Mouse (Mus musculus): ENCODE data around the gene Olfr313. TPM values are rescaled to one million over a fixed set of nuclear protein-coding genes. Genes with fewer than 3 reads are reported as not detected.

Gene Olfr313
- total RNA-seq, 2 experiments from 2014 or later: not detected

DNA sequence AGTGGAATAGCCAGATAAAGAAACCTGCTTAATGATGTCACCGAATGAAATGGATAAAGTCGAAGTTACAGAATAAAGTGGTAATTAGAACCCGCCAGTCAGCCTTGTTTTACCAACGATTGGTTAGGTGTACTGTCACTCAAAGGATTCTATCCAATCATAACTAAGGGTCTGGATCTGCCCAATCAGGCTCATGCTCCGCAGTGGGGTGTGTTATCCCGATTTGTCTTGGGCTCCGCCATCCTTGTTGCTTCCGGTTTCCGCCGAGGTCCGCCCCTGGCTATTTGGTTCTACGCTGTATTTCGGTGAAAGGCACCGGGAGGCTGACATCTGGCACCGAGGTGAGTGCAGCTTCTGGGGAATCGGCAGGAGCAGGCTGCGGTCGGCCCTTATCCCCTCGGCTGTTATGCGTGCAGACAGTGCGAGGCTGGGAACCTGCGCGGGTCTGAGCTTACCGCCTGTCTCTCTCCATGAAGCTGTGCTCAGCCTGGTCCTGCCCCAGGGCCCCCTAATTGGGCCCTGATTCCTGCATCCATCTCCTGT, 32.2 kb downstream of the Olfr313 start, which contains the start of gene Gm12258:
Gene Gm12258, plus strand, starts transcription at position 240 of the 543 bp plus-strand sequence.
- intact Hi-C loops (cut with DNase I): no loop called here
- DNase-seq (ENCODE audit: low spot score in 2 of 2): peak; percentile 84 to 88

- intact Hi-C loops (cut with DNase I): no loop called here
- no peak for DNase-seq (ENCODE audit: low spot score in 2 of 2)
Observed at GRCm38 (mm10) chr11:58847636-58848035, 32.8 kb downstream of the Olfr313 start.

DNA sequence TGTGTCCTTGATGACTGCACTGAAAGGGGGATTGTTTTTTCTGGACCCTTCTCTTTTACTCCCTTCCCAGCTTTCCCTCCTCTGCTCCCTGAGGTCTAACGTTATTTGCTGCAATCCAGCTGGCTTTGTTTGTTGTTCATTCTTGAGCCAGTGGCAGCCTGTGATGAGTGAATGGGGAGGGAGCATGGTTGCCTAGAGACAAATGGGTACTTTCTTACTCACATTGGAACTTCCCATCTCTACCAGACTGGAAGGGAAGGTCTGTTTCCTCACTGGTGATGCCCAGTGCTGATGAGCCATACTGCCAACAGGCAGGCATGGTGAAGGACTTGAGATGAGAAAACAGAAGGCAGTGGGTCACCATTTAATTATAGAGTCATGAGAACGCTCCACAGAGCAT, 34.9 kb downstream of the Olfr313 start:
- intact Hi-C loops (cut with DNase I): no loop called here
- no peak for DNase-seq (ENCODE audit: low spot score in 2 of 2)

DNA sequence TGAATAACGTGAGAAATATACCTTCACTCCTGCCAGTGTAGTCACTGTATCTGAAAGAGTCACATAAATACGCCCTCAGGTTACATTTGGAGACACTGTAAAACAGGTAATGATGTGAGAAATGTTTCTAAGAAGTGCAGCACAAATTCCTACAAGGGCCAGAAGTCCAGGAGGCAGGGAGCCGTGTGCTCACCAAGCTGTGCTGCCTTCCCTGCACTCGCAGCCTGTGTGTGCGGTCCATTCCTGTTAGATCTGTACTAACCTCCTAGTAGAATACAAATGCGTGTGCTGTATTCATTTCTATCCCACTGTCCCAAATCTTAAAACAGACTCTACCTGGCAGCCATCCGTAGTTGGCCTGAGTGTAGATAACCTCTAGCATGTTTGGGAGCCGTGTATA, 45.9 kb downstream of the Olfr313 start:
- intact Hi-C loops (cut with DNase I): no loop called here
- no peak for DNase-seq (ENCODE audit: low spot score in 2 of 2)

DNA sequence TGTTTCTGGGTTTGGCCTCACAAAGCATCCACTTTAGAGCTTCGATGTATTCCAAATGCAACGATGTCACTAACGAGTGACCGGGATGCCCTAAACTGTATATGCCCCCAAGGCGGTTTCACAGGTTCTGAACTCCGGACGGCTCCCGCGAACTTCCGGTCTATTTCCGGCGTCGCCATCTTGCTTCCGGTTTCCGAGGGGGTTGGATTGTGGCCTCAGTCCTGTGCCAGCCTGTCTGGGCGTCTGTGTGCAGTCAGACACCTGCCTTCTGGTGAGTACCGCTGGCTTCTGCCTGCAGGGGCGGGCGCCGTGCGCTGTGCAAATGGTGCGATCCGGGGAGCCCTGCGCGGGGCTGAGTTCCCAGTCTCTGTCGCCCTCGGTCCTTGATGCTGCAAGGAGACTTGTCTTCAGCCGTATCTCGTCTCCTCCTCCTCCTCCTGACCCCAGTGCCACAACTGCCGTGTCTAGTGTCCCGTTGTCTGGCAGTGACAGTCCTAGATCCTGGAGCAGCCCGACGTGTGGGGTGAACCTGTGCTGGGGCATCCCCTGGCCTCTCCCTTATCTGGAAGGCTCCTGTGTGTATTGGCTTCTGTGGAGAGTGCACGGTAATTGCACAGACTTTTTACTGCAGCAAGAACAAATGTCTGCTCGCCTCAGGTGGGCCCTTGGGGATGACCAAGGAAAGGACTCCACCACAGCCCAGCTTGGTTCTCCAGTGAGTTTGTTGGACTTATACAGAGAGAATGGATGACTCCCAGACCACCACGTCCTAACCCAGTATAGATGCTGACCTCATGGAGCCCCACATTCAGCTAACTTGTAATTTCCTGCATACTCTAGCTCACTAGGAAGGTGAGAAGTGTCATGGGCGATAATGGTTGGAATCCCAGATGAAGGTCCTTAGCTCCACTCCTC, 52.5 kb downstream of the Olfr313 start, which contains the start of gene 2810021J22Rik:
Gene 2810021J22Rik, plus strand, starts transcription at position 178 of the 915 bp plus-strand sequence.
- peak; percentile 81 to 82 for DNase-seq (ENCODE audit: low spot score in 2 of 2)
- intact Hi-C loops (cut with DNase I): no loop called here

GRCm38 (mm10) chr11:58867954-58868330, 53.1 kb downstream of the Olfr313 start:
- intact Hi-C loops (cut with DNase I): no loop called here
- DNase-seq (ENCODE audit: low spot score in 2 of 2): no peak

Other genes starting within 250 kb of the Olfr313 start
- not detected for gene Olfr224, start 244.4 kb upstream of the Olfr313 start, total RNA-seq (2021)
- not detected for gene Olfr325, start 237.3 kb upstream of the Olfr313 start, total RNA-seq (2021)
- gene Olfr324, start 219.9 kb upstream of the Olfr313 start, total RNA-seq (2021): not detected
- gene 2210407C18Rik, start 198.9 kb upstream of the Olfr313 start, total RNA-seq (2021): not detected
- not detected for gene Olfr323, start 184.5 kb upstream of the Olfr313 start, total RNA-seq (2021)
- gene Trim58, start 174.5 kb upstream of the Olfr313 start, total RNA-seq (2021): not detected
- not detected for gene Olfr322, start 156.2 kb upstream of the Olfr313 start, total RNA-seq (2021)
- not detected for gene Olfr320, start 133.9 kb upstream of the Olfr313 start, total RNA-seq (2021)
- gene Olfr319, start 115.8 kb upstream of the Olfr313 start, total RNA-seq (2021): not detected
- gene Olfr318, start 91.0 kb upstream of the Olfr313 start, total RNA-seq (2021): under 1 TPM in 1 of 2 experiments, not detected in 1; 0.11 TPM
- gene Olfr317, start 75.8 kb upstream of the Olfr313 start, total RNA-seq (2021): not detected
- gene Olfr316, start 62.3 kb upstream of the Olfr313 start, total RNA-seq (2021): 1 to 10 TPM in 1 of 2 experiments, under 1 TPM in 1; 0.79 to 1.0 TPM
- not detected for gene Olfr315, start 41.8 kb upstream of the Olfr313 start, total RNA-seq (2021)
- not detected for gene Olfr314, start 32.0 kb upstream of the Olfr313 start, total RNA-seq (2021)
- 1 to 10 TPM; 2.2 to 2.9 TPM for gene Fam183b, start 13.0 kb upstream of the Olfr313 start, total RNA-seq (2021)
- not detected for gene Olfr312, start 14.2 kb downstream of the Olfr313 start, total RNA-seq (2021)
- not detected for gene Olfr311, start 24.3 kb downstream of the Olfr313 start, total RNA-seq (2021)
- gene Gm12258, start 32.2 kb downstream of the Olfr313 start, total RNA-seq (2021): 10 to 100 TPM; 17.0 to 24.1 TPM
- 10 to 100 TPM in 1 of 2 experiments, 1 to 10 TPM in 1; 9.6 to 10.9 TPM for gene 2810021J22Rik, start 52.2 kb downstream of the Olfr313 start, total RNA-seq (2021)
- 10 to 100 TPM in 1 of 2 experiments, 1 to 10 TPM in 1; 8.2 to 10.4 TPM for gene Zfp39, start 89.2 kb downstream of the Olfr313 start, total RNA-seq (2021)
- gene Btnl10, start 102.9 kb downstream of the Olfr313 start, total RNA-seq (2021): not detected
- 100 to 1,000 TPM; 450 to 542 TPM for gene Rnf187, start 123.9 kb downstream of the Olfr313 start, total RNA-seq (2021)
- 100 to 1,000 TPM; 103 to 124 TPM for gene Hist3h2ba, start 133.9 kb downstream of the Olfr313 start, total RNA-seq (2021)
- gene Hist3h2a, start 139.7 kb downstream of the Olfr313 start, total RNA-seq (2021): 10 to 100 TPM; 60.9 to 64.1 TPM
- 1 to 10 TPM; 4.8 to 5.7 TPM for gene Trim17, start 139.7 kb downstream of the Olfr313 start, total RNA-seq (2021)
- 10 to 100 TPM; 21.0 to 24.9 TPM for gene Trim11, start 163.1 kb downstream of the Olfr313 start, total RNA-seq (2021)